Mouse (Mus musculus): ENCODE measurements at regions not wholly inside any gene's neighbourhood (a gene's known extent, or its start where the extent isn't known, plus 50 kb on each side); places are given as distances from the start of the nearest gene placed in this dataset.

DNA sequence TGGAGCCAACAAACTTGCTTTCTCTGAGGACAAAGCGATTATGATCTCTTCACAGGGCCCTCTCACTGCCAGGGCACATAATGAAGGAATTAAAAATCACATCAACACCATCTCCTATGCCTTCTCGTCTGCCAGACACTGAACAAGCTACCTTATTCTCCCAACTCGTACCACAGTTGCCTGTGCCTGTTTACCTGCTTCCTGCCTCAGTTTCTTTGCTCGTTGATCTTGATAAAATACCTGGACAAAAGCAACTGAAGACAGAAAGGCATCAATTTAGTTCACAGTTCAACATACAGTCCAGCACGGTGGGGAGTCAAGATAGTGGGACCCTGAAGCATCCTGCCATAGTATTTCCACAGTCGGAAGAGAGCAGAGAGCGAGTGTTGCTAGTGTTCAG lies 185.1 kb upstream of the Trib2 start:
- DNase-seq, result no peak
- intact Hi-C loops (cut with DNase I), result no loop called here

DNA sequence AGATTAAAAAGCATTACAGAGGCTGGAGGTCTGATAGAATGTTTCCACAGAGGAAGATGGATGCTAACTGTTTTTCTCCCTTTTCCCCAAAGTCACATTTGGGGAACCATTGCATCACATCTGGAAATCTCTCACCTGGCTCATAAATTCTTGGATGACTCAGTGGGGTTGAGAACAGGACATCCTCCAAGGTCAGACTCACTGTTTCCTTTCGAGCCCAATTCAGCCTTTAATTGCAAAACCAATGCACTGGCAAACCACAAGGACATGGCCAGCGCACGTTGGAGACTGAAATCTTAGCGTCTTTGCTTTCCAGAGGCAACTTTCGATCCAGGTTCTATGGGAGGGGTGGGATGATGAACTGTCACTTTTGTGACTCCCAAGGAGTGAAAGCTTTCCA lies 184.5 kb upstream of the Trib2 start:
- no peak for DNase-seq
- intact Hi-C loops (cut with DNase I), result no loop called here

DNA sequence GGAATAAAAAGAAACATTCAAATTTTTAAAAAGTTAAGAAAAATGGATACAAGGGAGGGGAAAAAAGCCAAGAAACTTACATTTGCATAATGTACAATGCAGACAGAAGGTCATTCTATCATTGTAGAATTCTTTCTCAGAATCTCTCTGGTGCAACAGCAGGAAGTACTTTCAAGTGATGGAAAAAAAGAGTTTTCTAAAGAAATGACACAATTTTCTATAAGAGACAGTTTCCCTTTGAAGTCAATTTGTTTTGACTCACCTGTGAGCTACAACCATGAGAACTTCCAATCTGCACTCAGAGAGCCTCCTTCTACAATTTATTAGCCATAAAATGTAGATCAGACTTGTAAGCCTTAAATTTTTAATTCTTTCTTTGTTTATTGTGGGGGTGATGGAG lies 181.6 kb upstream of the Trib2 start:
- intact Hi-C loops (cut with DNase I), result no loop called here
- DNase-seq, result no peak

DNA sequence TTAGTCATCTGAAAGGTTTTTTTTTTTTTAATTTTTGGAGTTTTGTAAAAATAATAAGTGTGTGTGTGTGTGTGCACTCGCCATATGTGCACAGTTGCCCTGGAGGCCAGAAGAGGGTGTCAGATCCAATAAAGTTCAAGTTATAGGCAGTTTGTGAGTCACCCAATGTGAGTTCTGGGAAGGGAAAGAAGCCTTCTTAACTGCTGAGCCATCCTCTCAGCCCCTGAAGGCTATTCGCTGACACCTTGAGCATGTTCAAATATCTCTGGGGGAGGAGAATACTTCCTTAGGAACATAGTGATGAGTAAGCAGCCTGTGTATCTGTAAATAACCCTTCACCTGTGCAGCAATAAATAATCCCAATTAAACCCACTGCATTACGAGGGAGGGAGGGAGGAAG lies 177.1 kb upstream of the Trib2 start:
- intact Hi-C loops (cut with DNase I), result no loop called here
- DNase-seq, result no peak

GRCm38 (mm10) chr12:15986351-15986750 lies 169.6 kb upstream of the Trib2 start:
- intact Hi-C loops (cut with DNase I), result no loop called here
- DNase-seq, result no peak

DNA sequence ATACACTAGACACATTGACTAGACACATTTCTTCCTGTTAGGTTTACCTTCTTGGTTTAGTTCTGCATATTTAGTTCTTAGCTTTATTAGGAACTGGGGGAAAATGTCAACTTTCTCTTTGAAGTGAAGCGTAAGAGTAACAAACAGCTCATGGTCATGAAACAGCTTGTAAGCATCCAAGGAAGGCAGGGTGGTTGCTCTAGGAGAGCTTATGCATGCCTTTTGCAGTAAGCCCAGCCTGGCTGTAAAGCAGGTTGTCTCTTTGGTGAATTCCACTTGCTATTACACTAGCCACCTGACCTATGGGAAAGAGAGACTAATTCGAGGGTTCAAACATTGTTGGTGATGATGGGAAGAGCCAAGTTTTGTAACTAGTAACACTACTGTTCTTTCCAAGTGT lies 168.9 kb upstream of the Trib2 start:
- intact Hi-C loops (cut with DNase I), result no loop called here
- DNase-seq, result no peak

DNA sequence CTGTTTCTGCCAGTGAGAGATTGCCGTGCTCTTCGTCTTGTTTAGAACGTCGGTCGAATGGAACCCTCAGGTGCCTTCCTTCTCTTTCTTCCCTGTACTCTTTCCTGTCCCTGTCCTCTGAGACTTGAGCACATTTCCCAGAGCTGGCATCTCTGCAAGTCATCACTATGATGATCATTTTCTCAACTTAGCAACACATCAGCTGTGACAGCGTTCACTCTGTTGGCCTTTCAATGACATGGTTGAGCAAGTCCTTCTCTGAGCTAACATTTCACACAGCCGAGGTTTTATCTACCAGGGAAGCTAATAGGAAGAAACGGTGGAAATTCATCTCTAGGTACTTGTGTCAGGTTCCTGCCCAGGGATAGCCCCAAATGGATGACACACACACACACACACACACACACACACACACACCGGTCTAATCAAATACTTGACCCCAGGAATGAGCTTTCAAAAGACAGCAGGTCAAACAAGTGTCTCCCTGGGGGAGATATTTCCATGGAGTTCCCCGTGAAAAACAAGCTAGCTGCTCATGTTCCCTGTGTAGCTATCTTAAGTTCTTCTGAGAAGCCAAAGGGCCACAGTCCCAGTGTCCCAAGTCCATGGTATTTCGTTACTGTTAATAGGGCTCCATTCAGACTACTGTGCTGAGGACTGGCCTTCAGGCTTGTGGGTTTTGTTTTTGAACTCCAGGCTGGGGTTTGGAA lies 167.0 kb upstream of the Trib2 start:
- DNase-seq, result no peak

GRCm38 (mm10) chr12:15981741-15982140 lies 165.0 kb upstream of the Trib2 start:
- intact Hi-C loops (cut with DNase I), result no loop called here
- DNase-seq, result no peak

More for the DNA sequence above, 167.0 kb upstream of the Trib2 start:
- intact Hi-C loops (cut with DNase I), result no loop called here

DNA sequence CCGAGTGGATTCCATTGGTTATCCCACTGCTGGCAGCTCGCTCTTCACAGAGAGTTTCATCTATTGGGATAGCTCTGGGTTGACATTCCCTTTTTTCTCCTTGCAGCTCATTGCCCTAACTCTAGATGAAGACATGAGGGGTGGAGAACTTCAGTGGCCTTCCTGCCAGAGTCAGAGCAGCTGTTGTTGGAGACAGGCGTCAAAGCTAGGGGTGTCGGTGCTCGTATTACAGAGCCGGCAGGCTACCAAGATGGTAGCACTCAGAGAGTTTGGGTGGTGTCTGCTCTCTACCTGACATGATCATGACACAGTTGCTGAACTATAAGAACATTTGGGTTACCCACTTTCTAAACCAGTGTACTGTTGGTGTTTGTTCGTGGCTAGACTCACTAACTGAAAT lies 162.5 kb upstream of the Trib2 start:
- no peak for DNase-seq
- intact Hi-C loops (cut with DNase I), result no loop called here

GRCm38 (mm10) chr12:15971786-15972185 lies 155.1 kb upstream of the Trib2 start:
- intact Hi-C loops (cut with DNase I), result no loop called here
- no peak for DNase-seq

DNA sequence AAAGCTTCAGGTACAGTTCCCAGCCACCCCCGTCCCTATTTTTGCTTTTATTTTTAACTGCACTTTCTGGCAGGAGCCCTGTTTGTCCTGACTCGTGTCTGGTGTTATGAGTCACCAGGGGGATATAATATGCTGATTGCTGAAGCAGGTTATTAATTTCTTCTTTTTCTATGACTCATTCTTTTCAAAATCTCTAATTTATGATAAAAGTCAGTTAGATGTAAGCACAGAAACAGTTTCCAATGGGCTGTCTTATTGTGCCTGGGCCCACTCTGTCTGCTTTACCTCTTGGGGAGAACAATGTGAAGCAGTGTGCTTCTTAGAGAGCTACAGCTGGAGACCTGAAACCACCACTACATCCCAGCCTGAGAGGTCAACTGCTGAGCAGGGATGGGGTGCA lies 153.5 kb upstream of the Trib2 start:
- no peak for DNase-seq
- intact Hi-C loops (cut with DNase I), result no loop called here

GRCm38 (mm10) chr12:15967550-15968102 lies 150.9 kb upstream of the Trib2 start:
- intact Hi-C loops (cut with DNase I), result no loop called here
- no peak for DNase-seq

GRCm38 (mm10) chr12:15966631-15967030 lies 149.9 kb upstream of the Trib2 start:
- intact Hi-C loops (cut with DNase I), result no loop called here
- DNase-seq, result no peak

- no peak for DNase-seq
- intact Hi-C loops (cut with DNase I), result no loop called here
Observed at GRCm38 (mm10) chr12:15965921-15966320, 149.2 kb upstream of the Trib2 start.

GRCm38 (mm10) chr12:15964073-15964472 lies 147.4 kb upstream of the Trib2 start:
- no peak for DNase-seq
- intact Hi-C loops (cut with DNase I), result no loop called here

DNA sequence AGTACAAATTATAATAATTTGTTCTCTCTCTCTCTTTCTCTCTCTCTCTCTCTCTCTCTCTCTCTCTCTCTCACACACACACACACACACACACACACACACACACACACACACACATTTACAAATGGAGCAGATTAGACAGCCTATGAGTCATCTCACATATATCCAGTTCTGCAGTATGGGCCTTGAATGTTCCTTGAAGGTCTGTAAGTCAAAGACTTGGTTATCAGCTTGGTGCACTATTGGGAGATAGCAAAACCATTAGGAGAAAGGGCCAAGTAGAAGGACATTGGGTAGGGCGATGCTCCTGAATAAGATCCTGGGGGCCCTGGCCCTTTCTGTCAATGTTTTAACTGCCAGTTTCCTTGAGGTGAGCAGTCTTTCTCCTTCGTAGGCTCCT lies 145.1 kb upstream of the Trib2 start:
- DNase-seq, result no peak
- intact Hi-C loops (cut with DNase I), result no loop called here

- no peak for DNase-seq
- intact Hi-C loops (cut with DNase I), result no loop called here
Observed at GRCm38 (mm10) chr12:15937443-15938237, 120.9 kb upstream of the Trib2 start.

DNA sequence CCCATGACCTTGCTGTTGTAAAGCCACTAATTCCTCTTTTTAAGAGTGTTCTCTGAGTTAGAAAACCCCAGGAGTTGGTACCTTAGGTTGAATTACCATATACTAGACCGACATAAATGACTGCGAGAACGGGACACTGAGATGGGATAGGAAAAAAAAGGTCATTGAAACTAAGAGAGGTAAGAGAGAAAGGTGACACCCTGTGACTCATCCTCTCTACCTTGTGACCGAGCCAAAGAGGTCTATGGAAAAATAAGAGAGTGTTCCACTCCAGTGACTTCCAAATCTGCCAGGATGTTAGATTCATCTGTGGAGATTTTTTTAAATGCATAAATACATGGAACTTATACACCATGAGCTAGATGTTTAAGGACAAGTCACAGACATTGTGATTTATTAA lies 115.3 kb upstream of the Trib2 start:
- DNase-seq, result no peak
- intact Hi-C loops (cut with DNase I), result no loop called here

DNA sequence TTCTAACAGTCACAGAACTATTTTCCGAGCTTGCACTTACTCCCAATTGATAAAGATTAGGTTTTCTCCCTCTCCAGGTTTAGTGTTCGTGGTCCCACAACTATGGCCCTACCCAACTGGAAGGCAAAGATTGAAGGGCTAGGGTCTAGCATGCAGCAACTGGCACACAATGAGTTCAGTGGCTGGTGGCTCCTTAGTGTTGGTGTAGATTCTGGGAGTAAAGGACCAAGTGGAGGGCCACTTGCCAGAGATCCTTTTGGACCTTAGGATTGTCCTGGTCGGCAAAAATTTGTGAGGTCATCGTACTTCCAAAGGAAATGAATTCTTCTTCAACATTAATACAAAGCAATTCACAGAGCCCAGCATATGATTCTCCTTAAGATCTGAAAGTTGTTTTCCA lies 114.8 kb upstream of the Trib2 start:
- intact Hi-C loops (cut with DNase I), result no loop called here
- no peak for DNase-seq

DNA sequence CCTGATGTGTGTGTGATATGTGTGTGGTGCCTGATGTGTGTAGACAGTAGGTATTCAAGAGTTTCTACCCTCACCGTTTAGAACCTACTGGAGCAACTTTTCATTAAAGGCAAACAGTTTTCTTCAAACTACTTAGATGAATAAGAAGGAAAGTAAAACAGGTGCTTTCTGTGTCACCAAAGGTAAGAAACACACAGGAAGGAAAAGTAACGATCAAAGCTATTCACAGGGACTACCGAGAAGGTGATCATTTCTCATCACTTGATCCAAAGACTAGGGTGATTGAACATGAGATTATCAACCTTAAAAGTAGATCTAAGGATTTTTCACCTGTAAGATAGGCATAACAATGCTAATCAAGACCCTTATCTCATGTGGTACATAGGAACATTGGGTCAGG lies 113.4 kb upstream of the Trib2 start:
- no peak for DNase-seq
- intact Hi-C loops (cut with DNase I), result no loop called here

DNA sequence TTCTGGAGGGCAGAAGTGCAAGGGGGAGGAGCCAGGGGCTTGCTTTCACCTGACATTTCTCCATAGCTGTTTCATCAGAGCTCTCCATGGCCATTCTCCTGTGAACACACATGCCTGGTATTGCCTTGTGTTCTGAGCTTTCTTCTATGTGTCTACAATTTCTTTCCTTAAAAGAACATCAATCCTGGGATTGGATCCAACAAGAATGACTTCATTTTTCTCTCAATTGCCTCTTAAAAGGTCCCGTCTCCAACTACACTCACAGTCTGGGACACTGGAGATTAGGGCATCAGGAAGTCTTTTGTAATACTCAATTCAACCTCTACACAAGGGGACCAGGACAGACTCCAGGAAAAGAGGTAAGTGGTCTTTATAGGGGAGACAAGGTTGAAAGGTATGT lies 112.8 kb upstream of the Trib2 start:
- intact Hi-C loops (cut with DNase I), result no loop called here

DNA sequence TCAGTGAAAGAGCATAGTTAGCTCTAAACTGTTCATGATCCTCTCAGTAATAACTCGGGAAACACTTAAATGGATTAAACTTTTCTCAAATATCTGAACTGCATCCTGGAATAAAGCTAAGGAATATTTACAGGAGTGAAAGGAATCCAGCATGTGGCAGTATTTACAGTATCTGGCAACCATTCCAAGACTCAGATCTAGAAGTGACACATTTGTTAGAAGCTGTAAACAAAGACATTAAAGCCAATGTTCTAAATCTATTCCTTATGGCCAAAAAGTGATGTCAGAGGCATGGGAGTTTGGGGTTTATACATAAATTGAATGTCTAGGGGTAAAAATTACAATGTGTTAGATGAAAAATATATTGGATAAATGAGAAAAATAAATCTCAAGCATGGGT lies 101.6 kb upstream of the Trib2 start:
- intact Hi-C loops (cut with DNase I), result no loop called here
- DNase-seq, result no peak

More for the DNA sequence above, 112.8 kb upstream of the Trib2 start:
- DNase-seq, result no peak

Data from heart, postnatal 36 days (tissue).